Mouse (Mus musculus) kidney, adult 18-20 months (tissue): ENCODE data around the gene Olfr76.
"Not testable (repeated sequence)": the region's sequence is repeated elsewhere in the genome, so short reads cannot be mapped to it uniquely, and the experiment has no call there.

Source experiments
- DNase-seq: peaks from one replicate; pipeline ENCODE4 v3.0.0; 2021

Gene Olfr76

DNA sequence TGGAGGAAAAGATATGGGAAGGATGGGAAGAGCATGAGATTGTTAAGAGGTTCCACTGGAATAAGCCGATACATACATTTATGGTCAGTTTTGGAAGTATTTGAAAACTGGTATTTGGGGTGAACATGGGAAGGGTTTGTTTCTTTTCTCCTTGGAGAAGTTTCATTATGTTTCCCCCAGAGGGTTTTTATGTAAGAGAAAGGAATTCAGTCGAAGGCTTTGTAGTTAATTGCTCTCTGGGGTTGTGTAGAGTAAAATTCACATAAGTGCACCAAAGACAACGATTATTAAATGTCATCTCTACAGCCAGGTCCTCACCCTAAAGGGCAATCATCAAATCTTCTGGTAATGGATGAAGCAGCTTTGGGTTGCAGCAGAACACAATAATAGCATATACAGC, at the start of gene Olfr76:
Gene Olfr76 (minus strand): TSS at position 101 of the 400 bp plus-strand sequence.
- DNase-seq, result no peak

DNA sequence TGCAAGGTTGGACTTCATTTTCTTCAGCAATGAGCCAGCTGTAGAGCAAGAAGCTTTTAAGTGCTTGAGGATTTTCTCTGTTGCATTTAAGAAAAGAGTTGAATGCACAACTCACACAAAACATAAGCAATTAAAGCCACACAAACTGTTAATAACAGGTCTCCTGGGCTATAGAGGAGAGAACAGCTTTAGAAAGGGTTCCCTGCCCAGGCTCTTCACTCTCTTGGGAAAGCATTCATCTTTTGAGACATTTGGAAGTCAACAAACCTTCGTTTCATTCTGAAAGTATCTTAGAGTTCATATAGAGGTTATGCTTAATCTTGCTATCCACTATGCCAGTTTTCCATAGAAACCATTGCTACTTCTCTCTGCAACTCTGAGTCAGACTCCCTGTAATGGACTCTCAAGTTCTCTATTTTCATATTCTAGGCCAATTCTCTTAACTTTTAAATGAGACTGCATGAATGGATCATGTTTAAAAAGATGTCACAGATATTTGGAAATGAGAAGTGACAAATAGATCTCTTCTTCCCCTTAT, 47.1 kb upstream of the Olfr76 start, which contains the start of gene Olfr1555-ps1:
Gene Olfr1555-ps1 (minus strand): TSS at position 51 of the 538 bp plus-strand sequence.
- not testable (repeated sequence) for DNase-seq

DNA sequence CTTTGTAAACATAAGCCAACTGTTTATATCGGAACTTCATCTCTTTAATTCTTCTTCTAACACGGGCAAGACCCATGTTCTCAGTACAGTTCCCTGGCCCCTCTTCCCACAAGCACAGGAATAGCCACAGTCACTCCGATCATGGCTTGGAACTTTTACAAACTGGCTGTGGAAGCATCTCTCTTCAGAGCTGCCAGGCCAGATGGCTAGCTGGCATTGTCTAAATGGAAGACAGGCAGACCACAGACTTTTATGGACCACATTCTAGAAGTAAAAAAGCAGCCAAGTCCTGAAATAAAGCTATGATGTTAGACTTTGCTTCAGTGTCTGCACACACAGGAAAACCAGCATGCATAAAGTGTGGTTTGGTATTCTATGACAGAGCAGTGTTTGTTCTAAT, 22.4 kb upstream of the Olfr76 start:
- DNase-seq, result no peak

DNA sequence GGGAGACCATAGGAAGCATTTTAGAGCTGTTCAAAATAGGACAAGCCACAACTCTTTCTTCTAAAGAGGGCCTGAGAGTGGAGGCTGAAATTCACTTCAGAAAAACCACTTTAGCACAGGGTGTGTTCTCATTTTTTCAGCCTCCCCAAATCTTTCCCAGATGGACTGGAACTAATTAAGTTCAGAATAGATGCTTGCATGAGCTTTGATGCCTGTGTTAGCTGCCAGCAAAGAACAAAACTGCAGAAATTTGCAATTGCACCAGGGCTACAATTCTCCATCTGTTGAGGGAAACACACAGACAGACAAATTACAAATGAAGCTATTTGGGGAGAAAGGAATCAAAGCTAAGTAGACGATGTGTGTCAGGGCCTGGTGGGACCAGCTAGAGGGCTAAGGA, 20.4 kb upstream of the Olfr76 start:
- no peak for DNase-seq

DNA sequence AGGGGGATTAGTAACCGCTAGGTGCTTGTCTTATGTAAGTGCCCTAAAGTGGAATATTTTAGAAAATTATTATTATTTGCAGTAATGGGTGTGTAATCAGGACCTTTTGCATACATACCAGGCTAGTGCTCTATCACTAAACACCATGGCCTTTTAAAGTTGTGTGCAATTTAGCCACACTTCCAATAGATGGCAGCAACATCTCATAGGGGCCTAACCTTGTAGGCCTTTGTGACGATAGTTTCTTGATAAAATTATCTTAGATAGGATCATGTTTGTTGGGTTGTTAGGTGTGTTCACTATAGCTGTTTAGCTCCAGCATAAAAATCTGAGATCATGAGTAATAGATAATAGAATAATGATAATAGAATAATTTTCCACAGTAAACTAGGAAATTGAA, 11.3 kb upstream of the Olfr76 start:
- DNase-seq, result no peak

DNA sequence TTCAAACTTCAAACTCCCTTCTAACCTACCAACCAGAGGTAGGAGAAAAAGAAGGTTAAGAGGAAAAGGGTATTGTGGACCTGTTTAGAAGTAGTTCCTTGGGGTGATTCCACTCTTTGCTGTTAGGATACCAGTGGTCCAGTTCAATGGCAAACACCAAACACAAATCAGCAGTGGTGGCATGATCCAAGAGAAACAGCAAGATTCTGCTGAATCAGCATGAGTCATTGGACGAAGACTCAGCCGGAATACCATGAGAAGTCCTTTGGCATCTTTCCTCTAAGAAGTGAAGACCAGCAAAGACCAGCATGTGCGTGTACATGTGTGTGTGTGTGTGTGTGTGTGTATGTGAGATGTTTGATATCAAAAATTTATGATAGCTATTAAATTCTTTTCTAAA, 6.5 kb downstream of the Olfr76 start:
- no peak for DNase-seq

DNA sequence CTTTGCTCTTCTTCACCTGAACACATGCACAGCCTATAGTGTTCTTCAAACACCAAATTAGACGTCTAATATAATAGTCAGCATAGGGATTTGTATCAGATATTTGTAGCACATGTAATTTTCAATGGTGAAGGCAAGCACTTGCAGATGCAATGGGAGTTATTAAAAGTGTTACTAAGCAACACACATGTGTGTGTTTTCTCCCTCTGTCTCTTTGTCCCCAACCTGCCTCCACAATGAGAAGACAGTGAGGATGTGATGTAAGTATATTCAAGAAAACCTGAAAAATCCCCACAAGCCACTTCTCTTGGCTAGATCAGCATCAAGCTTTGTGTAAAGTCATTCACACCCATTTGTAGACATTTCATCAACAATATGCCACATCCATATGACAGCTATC, 7.2 kb downstream of the Olfr76 start, which contains the start of gene Olfr1428:
Gene Olfr1428 (minus strand): TSS at position 101 of the 400 bp plus-strand sequence.
- DNase-seq, result no peak

DNA sequence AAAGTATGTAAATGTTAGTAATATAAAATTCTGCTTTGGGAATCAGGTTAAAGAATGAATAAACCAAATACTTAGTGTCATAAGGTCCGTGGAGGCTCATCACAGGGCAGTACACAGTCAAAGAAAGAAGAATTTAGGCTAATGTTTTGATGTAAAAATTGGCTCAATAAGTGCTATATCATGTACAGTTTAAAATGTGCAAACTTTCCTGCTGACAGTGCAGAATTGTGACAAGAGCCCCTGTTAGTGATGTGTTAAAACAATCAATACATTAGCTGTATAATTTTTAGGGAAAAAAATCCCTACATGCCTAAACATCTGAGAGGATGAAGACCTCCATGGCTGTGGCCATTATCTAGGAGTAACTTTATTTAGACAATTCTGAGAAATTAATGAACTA, 9.2 kb downstream of the Olfr76 start:
- DNase-seq, result no peak

DNA sequence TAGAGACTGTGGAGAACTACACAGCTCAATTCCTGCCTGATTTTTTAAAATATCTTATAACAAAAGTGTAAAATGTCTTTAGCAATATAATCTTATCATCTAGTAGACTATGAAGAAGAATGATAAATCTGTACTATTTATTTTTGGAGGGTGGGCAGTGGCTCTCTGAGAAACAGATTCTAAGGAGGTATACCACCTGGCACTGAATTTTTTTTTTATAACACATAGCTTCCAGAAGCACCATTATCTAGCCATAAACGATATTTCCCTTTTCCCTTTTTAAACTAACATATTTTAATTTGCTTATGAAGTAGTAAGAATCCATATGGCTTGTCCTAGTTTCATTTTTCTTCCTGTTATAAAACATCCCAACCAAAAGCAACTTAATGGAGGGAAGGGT, 18.5 kb downstream of the Olfr76 start:
- DNase-seq, result no peak

DNA sequence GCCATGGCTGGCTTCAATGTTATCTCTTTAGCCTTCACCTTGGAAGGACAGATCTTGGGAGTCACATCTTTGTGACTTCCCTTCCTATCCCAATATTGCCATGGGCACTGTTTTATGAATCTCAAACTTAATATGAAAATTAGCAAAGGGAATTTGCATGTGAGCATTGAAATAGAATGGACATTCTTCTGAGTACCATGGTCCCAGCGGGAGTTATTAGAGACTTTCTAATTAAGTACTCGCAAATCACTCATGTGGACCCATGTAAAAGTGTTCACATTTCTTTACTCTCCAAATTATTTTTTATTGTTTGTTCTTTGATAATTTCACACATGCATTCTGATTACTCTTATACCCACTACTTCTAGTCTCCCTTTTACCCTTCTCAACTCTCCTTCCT, 19.8 kb downstream of the Olfr76 start, which contains the start of gene Olfr1427:
Gene Olfr1427 (minus strand): TSS at position 101 of the 400 bp plus-strand sequence.
- DNase-seq, result no peak

DNA sequence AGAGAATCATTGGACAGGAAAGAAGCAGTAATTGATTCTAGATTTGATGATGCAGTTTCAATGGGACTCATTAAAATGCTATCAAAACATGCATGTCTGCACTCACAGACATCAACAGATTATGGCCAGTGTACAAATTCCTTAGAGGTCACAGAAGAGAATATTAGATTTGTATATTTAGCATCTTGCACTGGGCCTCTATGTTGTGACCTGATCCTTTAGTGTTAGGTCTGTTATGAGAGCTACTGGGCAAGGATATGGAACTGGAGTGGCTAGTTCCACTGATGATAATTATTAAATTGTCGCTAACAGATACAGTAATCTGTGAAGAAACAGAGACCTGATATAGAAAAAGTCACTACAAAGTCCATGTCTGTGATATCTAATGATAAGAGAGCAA, 31.1 kb downstream of the Olfr76 start, which contains the start of gene Olfr1426:
Gene Olfr1426 (minus strand): TSS at position 101 of the 400 bp plus-strand sequence.
- no peak for DNase-seq

DNA sequence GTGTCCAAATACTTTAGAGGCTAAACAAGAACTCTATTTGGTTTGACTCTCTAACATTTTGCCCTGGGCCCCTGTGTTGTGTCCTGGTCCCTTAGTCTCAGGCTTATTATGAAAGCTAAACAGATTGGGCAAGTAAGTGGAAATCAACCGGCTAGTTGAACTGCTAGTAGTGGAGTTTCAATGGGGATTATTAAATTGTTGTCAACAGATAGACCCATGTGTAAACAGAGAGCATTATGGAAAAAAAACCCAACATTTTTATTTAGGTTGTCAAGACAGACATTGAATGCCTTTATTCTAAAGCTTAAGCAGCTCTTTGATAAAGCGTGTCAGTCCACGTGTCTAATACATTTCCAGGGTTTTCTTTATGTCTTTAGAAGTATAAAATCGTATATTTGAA, 45.4 kb downstream of the Olfr76 start, which contains the start of gene Olfr1425:
Gene Olfr1425 (minus strand): TSS at position 101 of the 400 bp plus-strand sequence.
- DNase-seq, result not testable (repeated sequence)

DNA sequence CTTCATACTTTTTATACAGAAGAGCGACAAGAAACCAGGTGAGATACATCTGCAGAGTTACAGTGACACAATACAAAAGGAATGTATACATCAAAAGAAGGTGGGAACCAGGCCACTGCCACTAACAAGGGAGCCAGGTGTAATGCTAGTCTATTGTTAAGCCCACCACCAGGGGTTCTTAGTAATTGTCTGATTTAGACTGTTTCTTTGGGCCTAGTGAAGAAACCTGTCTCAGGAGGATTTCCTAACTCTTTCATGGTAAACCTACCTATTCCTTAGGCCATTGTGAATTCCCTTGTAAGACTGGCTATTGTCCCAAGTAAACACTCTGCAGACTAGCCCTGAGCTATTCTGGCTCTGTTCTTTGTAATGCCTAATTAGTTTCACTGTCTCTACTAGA, 53.5 kb downstream of the Olfr76 start:
- not testable (repeated sequence) for DNase-seq
